Mouse (Mus musculus) heart, embryonic 12.5 days (tissue): ENCODE data around the gene Ccdc71. TPM values are rescaled to one million over a fixed set of nuclear protein-coding genes. Genes with fewer than 3 reads are reported as not detected.

Experiments
- ATAC-seq: fragments of 200-750 bp; cut with Nextera tagmentation; 2 replicates; pipeline ENCODE4 v1.8.0; 2017; ENCODE audit warnings: moderate TSS enrichment, moderate library complexity; ENCODE audit not compliant: insufficient number of reproducible peaks, low FRiP score
- H3K27ac ChIP-seq: fragments of 300-500 bp; sonication (generic); 2 replicates; pipeline ENCODE4 v1.5.1; 2016; ENCODE audit warnings: mild to moderate bottlenecking, moderate library complexity; ENCODE audit not compliant: poor library complexity, severe bottlenecking
- H3K27me3 ChIP-seq: fragments of 300-500 bp; sonication (generic); replicated peaks from 2 replicates; pipeline ENCODE4 v1.6.1; 2016; ENCODE audit warnings: mild to moderate bottlenecking, moderate library complexity
- H3K36me3 ChIP-seq: fragments of 300-500 bp; sonication (generic); 2 replicates; pipeline ENCODE4 v1.6.1; 2016; ENCODE audit warnings: mild to moderate bottlenecking, moderate library complexity
- H3K4me1 ChIP-seq: fragments of 300-500 bp; sonication (generic); replicated peaks from 2 replicates; pipeline ENCODE4 v1.6.1; 2016; ENCODE audit warnings: mild to moderate bottlenecking
- H3K4me2 ChIP-seq: fragments of 300-500 bp; sonication (generic); 2 replicates; pipeline ENCODE4 v1.6.1; 2016; ENCODE audit warnings: mild to moderate bottlenecking, moderate library complexity
- H3K4me3 ChIP-seq: fragments of 300-500 bp; sonication (generic); 2 replicates; pipeline ENCODE4 v1.5.1; 2016; ENCODE audit warnings: mild to moderate bottlenecking
- H3K9ac ChIP-seq: fragments of 300-500 bp; sonication (generic); 2 replicates; pipeline ENCODE4 v1.6.1; 2016; ENCODE audit warnings: mild to moderate bottlenecking, moderate library complexity
- H3K9me3 ChIP-seq: fragments of 300-500 bp; sonication (generic); replicated peaks from 2 replicates; pipeline ENCODE4 v1.6.1; 2016; ENCODE audit warnings: mild to moderate bottlenecking, moderate library complexity
- WGBS: fragments of 180-500 bp; shearing (Covaris S2); methylation state at CpG from one replicate; pipeline ENCODE4 v1.1.7; 2016; 5-methylcytosine and 5-hydroxymethylcytosine counted together
- polyA plus RNA-seq: library from polyadenylated mRNA; unstranded; fragments of >200 nt; fragmentation: Nextera tagmentation; extraction: Ambion mirVana; gene quantifications from 2 replicates; pipeline ENCODE4 v1.2.1, GENCODE M21; 2016

Gene Ccdc71
- polyA plus RNA-seq, 1 experiment from 2014 or later = 39.1 TPM

DNA sequence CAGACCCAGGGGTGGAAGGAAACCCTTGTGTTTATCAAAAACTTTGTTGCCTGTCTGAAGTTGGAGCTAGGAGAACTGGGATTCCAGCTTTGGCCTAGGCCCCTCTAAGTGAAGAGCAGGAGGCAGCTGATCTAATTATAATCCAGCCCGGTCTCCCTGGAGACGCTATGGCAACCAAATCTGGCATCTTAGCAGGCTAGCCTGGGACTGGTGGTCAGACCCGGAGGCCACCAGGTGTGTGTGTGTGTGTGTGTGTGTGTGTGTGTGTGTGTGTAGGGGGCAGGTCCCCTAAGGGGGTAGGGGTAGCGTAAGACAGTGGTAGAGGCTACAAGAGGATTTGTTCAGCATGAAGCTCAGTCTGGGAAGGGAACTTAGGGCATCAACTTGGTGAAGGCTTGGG, 10.5 kb upstream of the Ccdc71 start:
- H3K4me1 ChIP-seq = peaks cover 59% of the 10 kb centered on the region
- peak overlapping the region; percentile 67 for H3K4me3 ChIP-seq
- 34% methylated on average over 4 of the region's 4 CpGs for WGBS
- ATAC-seq = peak; percentile 15; the same call in 1 of the 2 replicates
- peaks cover 19% of the 10 kb centered on the region for H3K36me3 ChIP-seq
- H3K27ac ChIP-seq = peak overlapping the region; percentile 97
- H3K4me2 ChIP-seq = peak overlapping the region; percentile 84
- H3K9me3 ChIP-seq = no peaks in the 10 kb centered on the region
- H3K9ac ChIP-seq = peak overlapping the region; percentile 62
- no peaks in the 10 kb centered on the region for H3K27me3 ChIP-seq

DNA sequence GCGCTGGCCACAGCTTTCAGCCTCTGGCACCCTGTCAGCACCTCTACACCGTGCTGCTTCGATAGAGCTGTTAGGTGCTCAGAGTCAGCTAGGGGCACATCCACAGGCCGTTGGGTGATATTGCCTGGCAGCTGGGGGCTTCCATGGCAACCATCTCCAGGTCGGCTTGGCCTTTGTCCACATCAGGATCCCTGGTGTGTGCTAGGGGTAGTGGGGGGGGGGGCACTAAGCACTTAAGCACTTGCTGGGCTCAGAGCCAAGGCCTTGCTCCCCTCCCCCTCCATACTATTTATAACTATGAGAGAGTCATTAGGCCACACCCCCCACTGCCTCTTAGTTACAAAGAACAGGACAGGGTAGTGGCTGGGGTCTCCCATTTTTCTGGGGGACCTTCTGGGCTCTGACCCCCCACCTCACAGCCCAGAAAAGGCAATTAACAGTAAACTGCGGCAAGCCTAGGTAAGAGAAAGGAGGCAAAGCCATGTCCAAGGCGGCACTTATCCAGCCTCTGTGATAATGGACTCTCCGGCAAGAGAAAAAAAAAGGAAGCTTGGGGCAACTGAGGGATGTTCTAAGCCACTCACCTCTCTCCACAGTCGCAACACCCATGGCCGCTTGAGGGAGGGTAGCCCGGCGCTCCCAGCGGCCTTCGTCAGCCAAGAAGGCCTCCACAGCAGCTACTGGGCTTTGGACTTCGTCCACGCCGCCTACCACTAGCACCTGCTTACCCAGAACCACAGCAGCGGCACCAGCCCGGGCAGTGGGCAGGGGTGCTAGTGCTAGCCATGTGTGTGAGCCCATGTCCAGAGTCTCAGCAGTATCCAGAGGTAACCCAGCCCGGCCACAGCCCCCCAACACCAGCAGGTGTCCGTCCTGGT, 9.8 kb upstream of the Ccdc71 start:
- Histone ChIP-seq H3K4me1 (peaks cover 56% of the 10 kb centered on the region), H3K36me3 (peaks cover 19% of the 10 kb centered on the region), H3K9ac (peak overlapping the region; percentile 84), H3K27me3 (no peaks in the 10 kb centered on the region), H3K4me2 (peak overlapping the region; percentile 84), H3K27ac (peak overlapping the region; percentile 97), H3K4me3 (peak overlapping the region; percentile 67), H3K9me3 (no peaks in the 10 kb centered on the region)
- ATAC-seq = peak; percentile 75
- 41% methylated on average over 21 of the region's 21 CpGs for WGBS

DNA sequence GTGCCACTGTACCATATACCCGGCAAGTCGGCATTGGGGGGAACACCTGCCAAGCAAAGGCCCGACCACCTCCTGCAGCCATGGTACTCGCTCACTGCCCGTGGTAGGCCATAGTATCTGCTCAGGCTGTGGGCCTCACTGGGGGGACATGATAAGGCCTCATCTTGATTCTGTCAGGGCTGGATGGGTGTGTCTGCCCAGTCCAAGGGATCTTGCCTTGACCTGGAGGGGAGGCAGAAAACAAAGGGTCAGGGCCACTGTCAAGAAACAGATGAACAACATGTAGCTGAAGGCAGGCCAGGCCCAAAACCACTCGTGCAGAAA, 9.2 kb upstream of the Ccdc71 start:
- Histone ChIP-seq H3K36me3 (peaks cover 19% of the 10 kb centered on the region), H3K27me3 (no peaks in the 10 kb centered on the region), H3K4me3 (peak overlapping the region; percentile 67), H3K9ac (peak overlapping the region; percentile 84), H3K27ac (peak overlapping the region; percentile 97), H3K9me3 (no peaks in the 10 kb centered on the region), H3K4me2 (peak overlapping the region; percentile 84), H3K4me1 (peaks cover 50% of the 10 kb centered on the region)
- ATAC-seq = no peak
- 54% methylated on average over 6 of the region's 6 CpGs for WGBS

- no peak for ATAC-seq
- H3K9me3 ChIP-seq = no peaks in the 10 kb centered on the region
- WGBS = 33% methylated on average over 6 of the region's 6 CpGs
- peak overlapping the region; percentile 84 for H3K4me2 ChIP-seq
- no peaks in the 10 kb centered on the region for H3K27me3 ChIP-seq
- H3K9ac ChIP-seq = peak overlapping the region; percentile 84
- H3K4me3 ChIP-seq = peak overlapping the region; percentile 67
- H3K27ac ChIP-seq = peak overlapping the region; percentile 97
- H3K36me3 ChIP-seq = peaks cover 19% of the 10 kb centered on the region
- peaks cover 50% of the 10 kb centered on the region for H3K4me1 ChIP-seq
Observed at GRCm38 (mm10) chr9:108451519-108452160, 8.7 kb upstream of the Ccdc71 start.

DNA sequence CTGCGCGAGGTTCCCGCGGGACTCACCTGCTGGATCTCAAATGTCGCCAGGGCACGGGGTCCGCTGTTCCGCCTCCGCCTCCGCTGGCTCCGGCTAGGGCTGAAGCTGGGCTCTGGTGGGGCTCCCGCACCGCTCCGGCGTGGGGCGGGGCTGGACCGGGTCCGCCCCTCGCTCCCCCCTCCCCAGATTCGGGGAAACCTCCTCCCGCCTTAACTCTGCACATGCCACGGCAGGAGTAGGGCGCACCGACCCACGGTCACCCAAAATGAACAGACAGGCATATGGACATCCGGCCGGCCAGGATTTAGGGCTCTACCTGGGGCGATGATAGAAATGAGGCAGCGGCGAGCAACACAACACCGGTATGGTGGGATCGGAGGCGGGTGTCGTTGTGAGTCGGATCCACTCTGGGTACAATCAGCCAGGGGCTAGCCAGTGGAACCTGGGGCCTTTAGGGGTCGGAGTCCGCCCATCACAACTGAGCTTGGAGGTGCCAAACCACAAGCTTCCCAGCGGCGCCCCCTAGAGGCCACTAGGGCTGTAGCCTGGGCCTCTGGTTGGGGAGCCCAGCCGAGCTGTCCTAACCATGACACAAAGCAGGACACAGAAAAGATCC, 7.9 kb upstream of the Ccdc71 start:
- H3K4me1 ChIP-seq = peaks cover 50% of the 10 kb centered on the region
- WGBS = under 1% methylated on average over 40 of the region's 40 CpGs
- peak; percentile 81 for ATAC-seq

GRCm38 (mm10) chr9:108452911-108453310, 7.4 kb upstream of the Ccdc71 start:
- Histone ChIP-seq H3K27ac (peak overlapping the region; percentile 97), H3K4me3 (peak overlapping the region; percentile 67), H3K27me3 (no peaks in the 10 kb centered on the region), H3K9ac (peak overlapping the region; percentile 84), H3K4me2 (peak overlapping the region; percentile 84), H3K9me3 (no peaks in the 10 kb centered on the region), H3K36me3 (peaks cover 13% of the 10 kb centered on the region), H3K4me1 (peaks cover 50% of the 10 kb centered on the region)
- 36% methylated on average over 6 of the region's 6 CpGs for WGBS
- no peak for ATAC-seq

More for the DNA sequence above, 7.9 kb upstream of the Ccdc71 start:
- peak overlapping the region; percentile 97 for H3K27ac ChIP-seq
- peak overlapping the region; percentile 67 for H3K4me3 ChIP-seq
- H3K36me3 ChIP-seq = peaks cover 18% of the 10 kb centered on the region
- no peaks in the 10 kb centered on the region for H3K9me3 ChIP-seq
- peak overlapping the region; percentile 84 for H3K4me2 ChIP-seq
- H3K9ac ChIP-seq = peak overlapping the region; percentile 84
- no peaks in the 10 kb centered on the region for H3K27me3 ChIP-seq

DNA sequence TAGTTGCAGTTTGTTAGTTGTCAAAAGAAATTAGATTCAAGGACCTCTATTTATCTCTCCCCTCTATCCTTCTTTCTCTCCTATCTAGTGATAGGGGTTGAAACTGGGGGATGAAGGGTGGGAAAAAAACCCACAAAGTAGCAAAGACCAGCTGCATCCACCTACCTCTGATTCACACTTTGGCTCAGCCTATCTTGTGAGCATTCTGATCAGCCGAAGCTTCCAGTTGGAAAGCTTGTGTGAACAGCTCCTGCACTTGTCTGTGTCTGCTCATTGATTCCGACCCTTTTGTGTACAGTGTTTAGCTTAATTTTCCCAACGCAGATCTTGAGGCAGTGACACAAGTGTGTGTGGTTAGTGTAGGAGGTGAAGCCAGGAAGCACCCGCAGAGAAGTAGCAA, 6.9 kb upstream of the Ccdc71 start:
- Histone ChIP-seq H3K36me3 (peaks cover 7% of the 10 kb centered on the region), H3K27ac (no peak overlapping the region; the same call in 1 of the 2 replicates), H3K9me3 (no peaks in the 10 kb centered on the region), H3K27me3 (no peaks in the 10 kb centered on the region; the same call in 1 of the 2 replicates), H3K4me2 (no peak overlapping the region), H3K4me3 (no peak overlapping the region), H3K9ac (peak overlapping the region; percentile 84; the same call in 1 of the 2 replicates), H3K4me1 (peaks cover 45% of the 10 kb centered on the region)
- no peak for ATAC-seq
- 76% methylated on average over 4 of the region's 4 CpGs for WGBS

- Histone ChIP-seq H3K4me1 (peaks cover 35% of the 10 kb centered on the region), H3K4me2 (no peak overlapping the region), H3K9ac (no peak overlapping the region), H3K9me3 (no peaks in the 10 kb centered on the region), H3K36me3 (no peaks in the 10 kb centered on the region), H3K27me3 (no peaks in the 10 kb centered on the region; the same call in 1 of the 2 replicates), H3K4me3 (no peak overlapping the region), H3K27ac (no peak overlapping the region)
- no peak for ATAC-seq
- WGBS = 83% methylated on average over 6 of the region's 6 CpGs
Observed at GRCm38 (mm10) chr9:108454429-108454828, 5.9 kb upstream of the Ccdc71 start.

DNA sequence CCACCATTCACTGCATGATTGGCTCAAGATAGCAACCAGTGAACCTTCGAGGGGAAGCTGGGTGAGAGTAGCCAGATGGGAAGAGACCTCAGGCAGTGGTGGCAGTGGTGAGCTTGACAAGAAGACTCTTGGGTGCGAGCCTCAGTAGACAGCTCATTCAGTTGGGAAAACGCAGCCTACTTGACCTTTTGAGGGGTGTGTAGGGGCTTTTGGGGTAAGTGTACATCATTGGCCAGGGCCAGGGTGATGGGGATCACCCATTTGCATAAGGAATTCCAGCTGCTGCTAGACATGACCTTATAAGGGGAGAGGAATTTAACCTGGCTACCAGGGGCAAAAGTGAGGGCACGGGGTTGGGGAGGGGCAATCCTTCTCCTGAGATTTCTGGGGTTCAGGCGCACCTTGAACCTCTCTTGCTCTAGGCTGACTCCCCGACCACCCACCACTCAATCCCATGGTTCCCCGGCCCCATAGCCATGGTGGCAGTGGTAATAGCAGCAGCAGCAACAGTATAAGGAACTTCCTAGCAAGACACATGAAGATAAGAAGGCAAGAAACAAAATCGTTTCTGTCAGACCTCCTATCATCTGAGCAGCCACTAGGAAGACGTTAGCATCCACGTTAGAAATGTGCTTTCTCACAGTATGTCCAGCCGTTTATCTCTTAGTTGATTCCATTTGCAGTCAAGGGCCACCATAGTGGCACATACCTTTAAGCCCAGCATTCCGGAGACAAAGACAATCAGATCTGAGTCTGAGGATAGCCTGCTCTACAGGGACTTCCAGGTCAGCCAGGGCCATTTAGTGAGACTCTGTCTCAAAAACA, 4.4 kb upstream of the Ccdc71 start:
- no peak overlapping the region for H3K9ac ChIP-seq
- H3K27ac ChIP-seq = no peak overlapping the region
- no peak overlapping the region for H3K4me3 ChIP-seq
- no peaks in the 10 kb centered on the region for H3K36me3 ChIP-seq
- no peaks in the 10 kb centered on the region for H3K9me3 ChIP-seq
- H3K4me1 ChIP-seq = peaks cover 21% of the 10 kb centered on the region
- H3K4me2 ChIP-seq = no peak overlapping the region
- ATAC-seq = no peak
- H3K27me3 ChIP-seq = no peaks in the 10 kb centered on the region; the same call in 1 of the 2 replicates
- 57% methylated on average over 12 of the region's 12 CpGs for WGBS

DNA sequence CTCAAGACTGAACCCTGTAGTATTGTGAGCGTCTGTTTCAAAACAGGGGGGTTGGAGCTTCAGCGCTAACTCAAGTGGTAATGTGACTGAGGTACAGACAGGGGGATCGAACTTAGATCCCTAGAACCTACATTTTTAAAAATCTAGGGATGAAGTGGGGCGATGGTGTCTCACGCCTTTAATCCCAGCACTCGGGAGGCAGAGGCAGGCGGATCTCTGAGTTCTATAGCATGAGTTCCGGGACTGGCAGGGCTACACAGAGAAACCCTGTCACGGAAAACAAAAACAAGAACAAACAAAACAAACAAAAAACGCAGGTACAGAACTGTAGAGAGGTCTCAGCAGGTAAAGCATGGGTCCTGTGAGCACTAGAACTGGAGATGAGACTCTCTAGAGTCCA, 3.4 kb upstream of the Ccdc71 start:
- Histone ChIP-seq H3K27me3 (no peaks in the 10 kb centered on the region; the same call in 1 of the 2 replicates), H3K4me3 (no peak overlapping the region), H3K4me1 (peaks cover 21% of the 10 kb centered on the region), H3K9ac (no peak overlapping the region), H3K4me2 (no peak overlapping the region), H3K36me3 (no peaks in the 10 kb centered on the region; the same call in 1 of the 2 replicates), H3K27ac (no peak overlapping the region), H3K9me3 (no peaks in the 10 kb centered on the region)
- WGBS = 81% methylated on average over 10 of the region's 10 CpGs
- no peak for ATAC-seq
